Mouse (Mus musculus): ENCODE results near the gene Nab1. TPM values are rescaled to one million over a fixed set of nuclear protein-coding genes. Genes with fewer than 3 reads are reported as not detected.

Gene Nab1
- polyA plus RNA-seq, 1 experiment from 2014 or later = 15.7 TPM

DNA sequence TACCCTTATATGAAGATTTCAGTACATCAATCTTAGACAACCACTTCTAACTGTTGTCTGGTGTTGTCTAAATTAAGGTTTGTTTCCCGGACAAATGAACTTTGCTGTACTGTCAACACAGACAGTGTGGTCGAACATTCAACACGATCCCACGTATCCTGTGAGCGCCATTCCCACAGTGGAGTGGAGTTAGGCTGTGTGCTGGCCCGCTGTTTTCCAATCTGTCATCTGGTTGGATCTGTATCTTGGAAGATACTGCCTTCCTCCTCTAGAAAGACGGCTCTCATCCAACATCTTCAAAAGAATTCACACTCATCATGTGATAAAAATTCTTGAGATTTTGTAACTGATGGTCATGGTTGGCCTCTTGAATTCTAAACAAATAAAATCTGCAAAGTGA lies 19.7 kb upstream of the Nab1 start:
- H3K27me3 ChIP-seq (ENCODE audit: insufficient read depth, low read length) = no peaks in the 10 kb centered on the region
- H3K9ac ChIP-seq (replicated peaks; ENCODE audit: low read length) = no peak overlapping the region
- H3K36me3 ChIP-seq (ENCODE audit: insufficient read depth, low read length) = no peaks in the 10 kb centered on the region
- WGBS = 87% methylated on average over 7 of the region's 7 CpGs
- no peaks in the 10 kb centered on the region for H3K9me3 ChIP-seq (ENCODE audit: low read length)
- no peak overlapping the region for H3K27ac ChIP-seq (ENCODE audit: low read length)
- no peaks in the 10 kb centered on the region for H3K4me1 ChIP-seq (ENCODE audit: insufficient read depth, low read length)
- no peak for ATAC-seq (ENCODE audit: low FRiP score, low TSS enrichment)
- no peak overlapping the region for H3K4me2 ChIP-seq (replicated peaks; ENCODE audit: low read depth, low read length)
- no peak overlapping the region for H3K4me3 ChIP-seq (ENCODE audit: low read length)

DNA sequence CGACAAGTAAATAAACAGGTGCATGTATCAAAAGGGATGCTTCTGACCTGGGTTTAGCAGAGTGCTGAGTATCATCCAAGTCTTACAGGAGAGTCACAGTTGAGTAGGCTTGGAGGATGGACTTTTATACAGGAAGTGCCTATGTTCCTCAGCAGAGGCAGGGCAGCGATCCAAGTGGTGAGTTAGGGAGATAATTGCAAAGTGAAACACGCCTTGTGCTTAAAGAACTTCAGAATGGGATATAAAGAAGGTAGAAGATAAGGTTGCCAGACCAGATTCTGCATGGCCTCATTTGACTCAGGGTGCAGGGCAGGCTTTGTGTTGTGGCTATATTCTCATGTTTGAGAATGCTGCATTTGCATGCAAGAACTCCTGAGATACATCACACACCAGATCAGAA lies 14.8 kb upstream of the Nab1 start:
- Histone ChIP-seq H3K4me2 (replicated peaks; ENCODE audit: low read depth, low read length) (no peak overlapping the region), H3K27me3 (ENCODE audit: insufficient read depth, low read length) (no peaks in the 10 kb centered on the region), H3K4me3 (ENCODE audit: low read length) (no peak overlapping the region), H3K9me3 (ENCODE audit: low read length) (no peaks in the 10 kb centered on the region), H3K4me1 (ENCODE audit: insufficient read depth, low read length) (no peaks in the 10 kb centered on the region), H3K36me3 (ENCODE audit: insufficient read depth, low read length) (no peaks in the 10 kb centered on the region), H3K9ac (replicated peaks; ENCODE audit: low read length) (no peak overlapping the region), H3K27ac (ENCODE audit: low read length) (no peak overlapping the region)
- WGBS = 73% methylated on average over 3 of the region's 3 CpGs
- ATAC-seq (ENCODE audit: low FRiP score, low TSS enrichment) = no peak

GRCm38 (mm10) chr1:52511788-52512425 lies 11.4 kb upstream of the Nab1 start:
- no peak overlapping the region for H3K27ac ChIP-seq (ENCODE audit: low read length)
- no peak overlapping the region for H3K4me3 ChIP-seq (ENCODE audit: low read length)
- no peak for ATAC-seq (ENCODE audit: low FRiP score, low TSS enrichment)
- no peak overlapping the region for H3K9ac ChIP-seq (replicated peaks; ENCODE audit: low read length)
- no peaks in the 10 kb centered on the region for H3K36me3 ChIP-seq (ENCODE audit: insufficient read depth, low read length)
- WGBS = 86% methylated on average over 1 of the region's 1 CpGs
- no peaks in the 10 kb centered on the region for H3K27me3 ChIP-seq (ENCODE audit: insufficient read depth, low read length)
- H3K4me2 ChIP-seq (replicated peaks; ENCODE audit: low read depth, low read length) = no peak overlapping the region
- H3K9me3 ChIP-seq (ENCODE audit: low read length) = no peaks in the 10 kb centered on the region
- H3K4me1 ChIP-seq (ENCODE audit: insufficient read depth, low read length) = no peaks in the 10 kb centered on the region

DNA sequence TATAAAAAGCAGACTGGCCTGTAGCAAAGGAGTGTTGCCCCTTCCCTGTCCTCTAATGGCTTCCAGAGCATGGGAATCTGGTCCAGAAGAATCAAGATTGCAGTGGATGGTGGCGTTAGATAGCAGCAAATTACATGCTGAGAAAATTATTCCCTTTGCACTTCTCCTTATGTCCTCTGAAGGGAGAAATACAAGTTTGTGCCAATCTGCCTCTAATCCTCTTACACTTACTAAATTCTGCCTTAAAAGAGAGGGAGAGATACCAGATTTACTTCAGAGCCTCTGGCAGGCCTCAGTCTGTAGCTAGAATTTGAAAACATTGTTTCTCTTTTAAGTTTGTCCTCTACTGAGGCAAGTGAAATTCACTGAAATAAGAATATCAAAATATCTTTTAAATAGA lies 5.7 kb upstream of the Nab1 start:
- H3K27ac ChIP-seq (ENCODE audit: low read length) = no peak overlapping the region

GRCm38 (mm10) chr1:52502296-52502695 lies 1.8 kb upstream of the Nab1 start:
- ATAC-seq (ENCODE audit: low FRiP score, low TSS enrichment) = no peak
- Histone ChIP-seq H3K4me2 (replicated peaks; ENCODE audit: low read depth, low read length) (no peak overlapping the region), H3K27me3 (ENCODE audit: insufficient read depth, low read length) (no peaks in the 10 kb centered on the region), H3K4me1 (ENCODE audit: insufficient read depth, low read length) (peaks cover 3% of the 10 kb centered on the region; the same call in 1 of the 2 replicates), H3K9ac (replicated peaks; ENCODE audit: low read length) (no peak overlapping the region), H3K27ac (ENCODE audit: low read length) (no peak overlapping the region), H3K4me3 (ENCODE audit: low read length) (no peak overlapping the region), H3K9me3 (ENCODE audit: low read length) (no peaks in the 10 kb centered on the region), H3K36me3 (ENCODE audit: insufficient read depth, low read length) (no peaks in the 10 kb centered on the region)
- WGBS = 65% methylated on average over 4 of the region's 4 CpGs

More for the DNA sequence above, 5.7 kb upstream of the Nab1 start:
- Histone ChIP-seq H3K36me3 (ENCODE audit: insufficient read depth, low read length) (no peaks in the 10 kb centered on the region), H3K4me1 (ENCODE audit: insufficient read depth, low read length) (no peaks in the 10 kb centered on the region), H3K9ac (replicated peaks; ENCODE audit: low read length) (no peak overlapping the region), H3K9me3 (ENCODE audit: low read length) (no peaks in the 10 kb centered on the region), H3K4me2 (replicated peaks; ENCODE audit: low read depth, low read length) (no peak overlapping the region), H3K27me3 (ENCODE audit: insufficient read depth, low read length) (no peaks in the 10 kb centered on the region), H3K4me3 (ENCODE audit: low read length) (no peak overlapping the region)
- WGBS = 74% methylated on average over 1 of the region's 1 CpGs
- ATAC-seq (ENCODE audit: low FRiP score, low TSS enrichment) = no peak

GRCm38 (mm10) chr1:52501688-52502133 lies 1.2 kb upstream of the Nab1 start:
- no peak overlapping the region for H3K27ac ChIP-seq (ENCODE audit: low read length)
- 0 out of 2 replicates have a peak overlapping the region, but pooled peaks have one; percentile 1 for H3K4me2 ChIP-seq (replicated peaks; ENCODE audit: low read depth, low read length)
- 45% methylated on average over 10 of the region's 10 CpGs for WGBS
- H3K4me1 ChIP-seq (ENCODE audit: insufficient read depth, low read length) = peaks cover 8% of the 10 kb centered on the region; the same call in 1 of the 2 replicates
- no peak overlapping the region for H3K4me3 ChIP-seq (ENCODE audit: low read length)
- no peak overlapping the region for H3K9ac ChIP-seq (replicated peaks; ENCODE audit: low read length)
- H3K9me3 ChIP-seq (ENCODE audit: low read length) = no peaks in the 10 kb centered on the region
- no peak for ATAC-seq (ENCODE audit: low FRiP score, low TSS enrichment)
- no peaks in the 10 kb centered on the region for H3K27me3 ChIP-seq (ENCODE audit: insufficient read depth, low read length)
- no peaks in the 10 kb centered on the region for H3K36me3 ChIP-seq (ENCODE audit: insufficient read depth, low read length)

GRCm38 (mm10) chr1:52501090-52501489 lies 611 bp upstream of the Nab1 start:
- no peaks in the 10 kb centered on the region for H3K36me3 ChIP-seq (ENCODE audit: insufficient read depth, low read length)
- no peaks in the 10 kb centered on the region for H3K9me3 ChIP-seq (ENCODE audit: low read length)
- H3K4me2 ChIP-seq (replicated peaks; ENCODE audit: low read depth, low read length) = peak overlapping the region; percentile 80
- no peaks in the 10 kb centered on the region for H3K27me3 ChIP-seq (ENCODE audit: insufficient read depth, low read length)
- WGBS = 63% methylated on average over 1 of the region's 1 CpGs
- H3K4me3 ChIP-seq (ENCODE audit: low read length) = peak overlapping the region; percentile 91
- ATAC-seq (ENCODE audit: low FRiP score, low TSS enrichment) = no peak
- H3K27ac ChIP-seq (ENCODE audit: low read length) = no peak overlapping the region; the same call in 1 of the 2 replicates
- peaks cover 8% of the 10 kb centered on the region; the same call in 1 of the 2 replicates for H3K4me1 ChIP-seq (ENCODE audit: insufficient read depth, low read length)
- no peak overlapping the region for H3K9ac ChIP-seq (replicated peaks; ENCODE audit: low read length)

- peak overlapping the region; percentile 91 for H3K4me3 ChIP-seq (ENCODE audit: low read length)
- H3K4me1 ChIP-seq (ENCODE audit: insufficient read depth, low read length) = peaks cover 10% of the 10 kb centered on the region
- no peaks in the 10 kb centered on the region for H3K27me3 ChIP-seq (ENCODE audit: insufficient read depth, low read length)
- H3K27ac ChIP-seq (ENCODE audit: low read length) = peak overlapping the region; percentile 85
- ATAC-seq (ENCODE audit: low FRiP score, low TSS enrichment) = peak; percentile 79
- H3K9ac ChIP-seq (replicated peaks; ENCODE audit: low read length) = peak overlapping the region; percentile 96
- WGBS = 2% methylated on average over 36 of the region's 68 CpGs
- H3K36me3 ChIP-seq (ENCODE audit: insufficient read depth, low read length) = no peaks in the 10 kb centered on the region
- no peaks in the 10 kb centered on the region for H3K9me3 ChIP-seq (ENCODE audit: low read length)
- peak overlapping the region; percentile 80 for H3K4me2 ChIP-seq (replicated peaks; ENCODE audit: low read depth, low read length)
Measured at GRCm38 (mm10) chr1:52499601-52500313, 722 bp downstream of the Nab1 start.

DNA sequence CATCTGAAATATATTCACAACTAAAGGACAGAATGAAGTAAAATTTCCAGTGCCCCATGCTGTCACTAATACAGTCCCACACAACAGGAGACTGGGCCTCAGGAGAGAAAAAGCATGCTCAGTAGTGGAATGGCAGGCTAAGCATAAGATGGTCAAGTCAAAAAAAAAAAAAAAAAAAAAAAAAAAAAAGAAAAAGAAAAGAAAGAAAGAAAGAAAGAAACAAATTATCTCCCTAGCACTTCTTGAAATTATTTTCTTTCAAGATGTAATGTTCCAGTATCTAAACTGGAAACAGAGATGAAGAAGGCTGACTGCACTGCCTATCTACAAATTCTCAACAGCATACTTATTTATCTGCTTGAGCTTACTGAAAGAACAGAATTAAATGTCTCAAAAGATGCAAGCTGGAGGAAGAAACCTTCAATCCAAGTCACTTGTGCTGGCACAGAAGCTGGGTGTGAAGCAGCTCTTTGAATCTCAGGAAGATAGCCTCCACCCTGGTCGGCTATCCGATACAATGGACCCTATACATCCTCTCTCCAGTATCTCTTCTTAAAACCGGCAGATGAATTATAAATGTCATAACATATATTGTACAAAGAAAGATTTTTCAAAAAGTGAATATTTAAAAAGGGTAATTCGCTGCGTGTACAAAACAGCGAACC lies 1.6 kb downstream of the Nab1 start:
- no peak for ATAC-seq (ENCODE audit: low FRiP score, low TSS enrichment)
- 16% methylated on average over 6 of the region's 6 CpGs for WGBS
- H3K9ac ChIP-seq (replicated peaks; ENCODE audit: low read length) = peak overlapping the region; percentile 61

More for the DNA sequence above, 1.6 kb downstream of the Nab1 start:
- Histone ChIP-seq H3K9me3 (ENCODE audit: low read length) (no peaks in the 10 kb centered on the region), H3K27me3 (ENCODE audit: insufficient read depth, low read length) (no peaks in the 10 kb centered on the region), H3K27ac (ENCODE audit: low read length) (no peak overlapping the region), H3K4me1 (ENCODE audit: insufficient read depth, low read length) (peaks cover 10% of the 10 kb centered on the region), H3K36me3 (ENCODE audit: insufficient read depth, low read length) (no peaks in the 10 kb centered on the region), H3K4me2 (replicated peaks; ENCODE audit: low read depth, low read length) (peak overlapping the region; percentile 80), H3K4me3 (ENCODE audit: low read length) (peak overlapping the region; percentile 91)

Measured in kidney, embryonic 16.5 days (tissue).